Mouse (Mus musculus): ENCODE measurements around the gene Ugt1a5. TPM values are rescaled to one million over a fixed set of nuclear protein-coding genes. Genes with fewer than 3 reads are reported as not detected.

Ugt1a5 gene
- 10 to 100 TPM in 1 of 2 experiments, 1 to 10 TPM in 1; 8.0 to 11.5 TPM for total RNA-seq (2023)

DNA sequence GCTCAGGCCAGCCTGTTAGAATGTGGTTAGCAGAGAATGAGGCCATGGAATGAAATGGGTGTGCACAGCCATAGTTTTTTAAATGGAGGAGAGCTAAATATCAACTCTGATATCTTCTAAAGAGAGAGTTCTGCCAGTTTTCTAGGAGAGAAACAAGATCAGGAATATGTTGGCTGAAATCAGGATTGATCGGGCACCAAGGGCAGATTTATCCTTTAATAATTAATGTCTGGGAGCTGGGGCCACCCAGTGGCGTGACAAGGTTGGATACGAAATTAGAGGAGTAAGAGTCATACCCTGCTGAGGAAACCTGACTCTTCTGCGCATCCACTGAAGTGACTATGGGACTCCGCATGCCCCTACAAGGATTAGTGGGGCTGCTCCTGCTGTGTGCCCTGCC, at the start of gene Ugt1a5:
TSS of gene Ugt1a5 (plus strand) at position 302 of the 400 bp plus-strand sequence.

DNA sequence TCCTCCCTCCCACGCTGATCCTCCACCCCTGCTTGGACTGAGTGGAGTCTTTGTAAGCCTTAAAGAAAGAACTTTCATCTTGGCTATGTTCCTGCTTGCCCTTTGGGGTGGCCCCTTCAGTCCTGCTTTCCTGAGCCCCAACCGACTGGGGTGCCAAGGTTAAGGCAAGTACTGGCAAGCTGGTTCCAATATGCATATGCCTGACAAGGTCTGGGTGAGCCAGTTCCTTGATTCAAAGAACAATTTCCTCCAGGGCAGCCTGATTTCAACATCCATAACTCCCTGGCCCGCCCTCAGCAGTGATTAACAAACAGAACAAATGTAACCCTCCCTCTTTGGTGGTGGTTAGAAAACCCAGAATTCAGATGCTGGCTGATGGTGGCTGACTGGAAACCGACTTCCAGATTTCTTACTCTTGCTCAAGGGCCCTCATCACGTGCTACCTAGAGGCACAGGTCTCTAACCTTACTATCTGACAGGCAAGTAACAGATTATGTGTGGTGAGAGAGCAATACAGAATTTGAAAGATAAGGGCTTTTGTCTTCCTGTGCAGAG, 31.3 kb upstream of the Ugt1a5 start, which contains the start of gene Ugt1a6a:
TSS of gene Ugt1a6a (plus strand) at position 353 of the 555 bp plus-strand sequence.

DNA sequence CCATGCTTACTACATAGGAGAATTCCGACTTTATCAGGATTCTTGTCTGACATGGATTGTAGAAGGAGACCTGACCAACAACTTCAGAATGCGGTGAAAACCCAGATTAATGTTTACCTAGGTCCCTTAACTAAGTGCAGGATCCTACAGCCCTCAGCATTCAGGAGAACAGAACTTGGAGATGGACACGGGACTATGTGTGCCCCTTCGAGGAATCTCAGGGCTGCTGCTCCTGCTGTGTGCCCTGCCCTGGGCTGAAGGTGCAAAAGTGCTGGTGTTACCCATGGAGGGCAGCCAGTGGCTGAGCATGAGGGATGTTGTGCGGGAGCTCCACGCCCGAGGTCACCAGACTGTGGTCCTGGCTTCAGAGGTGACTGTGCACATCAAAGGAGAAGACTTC, 34.6 kb downstream of the Ugt1a5 start, which contains the start of gene Ugt1a2:
TSS of gene Ugt1a2 (plus strand) at position 146 of the 400 bp plus-strand sequence.

DNA sequence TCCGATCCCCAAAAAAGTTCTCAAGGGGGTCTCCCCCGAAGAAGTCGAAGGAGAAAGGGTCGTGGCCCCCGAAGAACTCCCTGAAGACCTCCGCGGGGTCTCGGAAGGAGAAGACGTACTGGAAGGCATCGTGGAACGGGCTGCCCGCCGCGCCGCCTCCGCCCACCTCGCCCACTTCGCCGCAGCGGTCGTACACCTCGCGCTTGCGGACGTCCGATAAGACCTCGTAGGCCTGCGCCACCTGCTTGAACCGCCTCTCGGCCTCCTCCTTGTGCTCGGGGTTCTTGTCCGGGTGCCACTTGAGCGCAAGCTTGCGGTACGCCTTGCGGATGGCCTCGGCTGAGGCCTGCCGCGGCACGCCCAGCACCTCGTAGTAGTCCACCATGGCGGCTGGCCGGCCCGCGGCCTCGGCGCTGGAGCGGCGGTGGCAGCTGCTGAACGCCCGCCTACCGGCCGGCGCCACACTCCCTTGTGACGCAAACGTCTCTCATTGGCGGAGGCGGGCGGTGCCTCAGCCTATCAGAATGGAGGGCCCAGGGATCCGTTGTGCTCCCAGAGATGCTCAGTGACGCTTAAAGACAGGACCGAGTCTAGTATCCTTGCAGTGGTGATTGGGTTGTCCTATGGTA, 39.6 kb downstream of the Ugt1a5 start, which contains the start of gene Dnajb3:
TSS of gene Dnajb3 (minus strand) at position 489 of the 629 bp plus-strand sequence.

GRCm38 (mm10) chr1:88211812-88212211, 46.0 kb downstream of the Ugt1a5 start, which contains the start of gene Ugt1a1:
TSS of gene Ugt1a1 (plus strand) at chr1:88211959.

DNA sequence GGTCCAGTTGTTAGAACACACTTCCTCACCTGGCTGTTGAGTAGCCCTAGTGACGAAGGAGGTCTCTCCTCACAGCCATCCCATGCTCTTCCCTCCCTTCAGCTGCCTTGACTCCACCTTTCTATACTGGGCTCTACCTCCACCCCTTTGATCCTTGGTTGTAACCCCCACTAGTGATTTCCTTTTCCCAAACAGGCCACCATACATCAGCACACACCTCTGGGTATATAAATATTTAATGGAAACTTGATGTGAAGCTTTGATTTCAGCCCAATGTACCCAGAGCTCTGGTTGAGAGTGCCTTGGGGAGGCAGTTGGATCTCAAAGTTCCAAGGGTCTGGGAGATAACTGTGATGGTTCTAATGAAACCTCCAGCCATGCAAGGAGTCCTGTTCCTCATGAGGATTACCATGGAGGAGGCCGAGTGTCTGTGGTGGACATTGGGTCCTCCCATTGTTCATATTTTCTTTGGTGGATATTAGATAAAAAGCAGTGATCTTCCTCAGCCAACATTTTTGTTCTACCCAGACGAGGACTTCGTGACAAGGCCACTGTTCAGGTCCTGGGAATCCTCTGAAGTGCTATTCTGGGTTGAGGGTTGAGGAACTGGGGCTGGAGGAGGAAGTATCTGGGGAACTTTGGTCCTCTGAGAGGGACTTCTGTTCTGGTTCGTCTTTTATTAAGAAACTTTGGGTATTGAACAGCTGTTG, 61.0 kb downstream of the Ugt1a5 start, which contains the start of gene Mroh2a:
TSS of gene Mroh2a (plus strand) at position 317 of the 710 bp plus-strand sequence.

Other genes starting within 250 kb of the Ugt1a5 start
- 10 to 100 TPM; 14.3 to 21.4 TPM for gene Usp40, start 157.5 kb upstream of the Ugt1a5 start, total RNA-seq (2023)
- not detected for gene Ugt1a10, start 110.6 kb upstream of the Ugt1a5 start, total RNA-seq (2023)
- gene Ugt1a9, start 95.2 kb upstream of the Ugt1a5 start, total RNA-seq (2023), result not detected
- gene Ugt1a8, start 78.2 kb upstream of the Ugt1a5 start, total RNA-seq (2023), result not detected
- 10 to 100 TPM; 58.9 to 72.7 TPM for gene Ugt1a7c, start 71.0 kb upstream of the Ugt1a5 start, total RNA-seq (2023)
- 10 to 100 TPM; 17.2 to 19.5 TPM for gene Ugt1a6b, start 62.8 kb upstream of the Ugt1a5 start, total RNA-seq (2023)
- gene Ugt1a6a, start 31.2 kb upstream of the Ugt1a5 start, total RNA-seq (2023), result 10 to 100 TPM; 10.9 to 13.1 TPM
- gene Ugt1a2, start 34.6 kb downstream of the Ugt1a5 start, total RNA-seq (2023), result 1 to 10 TPM; 5.5 to 5.7 TPM
- gene Dnajb3, start 39.8 kb downstream of the Ugt1a5 start, total RNA-seq (2023), result under 1 TPM in 1 of 2 experiments, not detected in 1; 0.52 TPM
- gene Ugt1a1, start 45.9 kb downstream of the Ugt1a5 start, total RNA-seq (2023), result 1 to 10 TPM; 5.9 to 6.4 TPM
- gene Mroh2a, start 61.0 kb downstream of the Ugt1a5 start, total RNA-seq (2023), result 1 to 10 TPM; 1.3 to 2.1 TPM
- 10 to 100 TPM; 66.1 to 71.8 TPM for gene Hjurp, start 111.6 kb downstream of the Ugt1a5 start, total RNA-seq (2023)
- not detected for gene Trpm8, start 111.6 kb downstream of the Ugt1a5 start, total RNA-seq (2023)
- gene Spp2, start 240.9 kb downstream of the Ugt1a5 start, total RNA-seq (2023), result not detected